Mouse (Mus musculus) B cell, adult 2 months (primary cell): ENCODE results near the gene Aurkb.
A peak's percentile ranks its signal among the peaks of the same experiment; 100 is the strongest.
"Not testable (repeated sequence)": the region's sequence is repeated elsewhere in the genome, so short reads cannot be mapped to it uniquely, and the experiment has no call there.

ENCODE experiments used
- DNase-seq, 2 experiments: peaks; one replicate each; pipeline ENCODE4 v3.0.0; 2022

Gene Aurkb

GRCm38 (mm10) chr11:69045531-69046394 lies at the start of gene Aurkb:
TSS of gene Aurkb (plus strand) at chr11:69045647.
- peak; percentile 85 for DNase-seq

- no peak for DNase-seq
Observed at GRCm38 (mm10) chr11:68997080-68997479, 48.4 kb upstream of the Aurkb start.

GRCm38 (mm10) chr11:69002782-69003181 lies 42.7 kb upstream of the Aurkb start:
- DNase-seq = not testable (repeated sequence)

GRCm38 (mm10) chr11:69003592-69003991 lies 41.9 kb upstream of the Aurkb start:
- DNase-seq = no peak

- no peak for DNase-seq
Observed at GRCm38 (mm10) chr11:69005193-69005592, 40.3 kb upstream of the Aurkb start.

- not testable (repeated sequence) for DNase-seq
Observed at GRCm38 (mm10) chr11:69006575-69006974, 38.9 kb upstream of the Aurkb start.

- peak; percentile 97 for DNase-seq
Observed at GRCm38 (mm10) chr11:69008182-69009121, 37.0 kb upstream of the Aurkb start, which contains the start of gene Pfas. TSS of gene Pfas (minus strand) at chr11:69008460.

GRCm38 (mm10) chr11:69009508-69009907 lies 35.9 kb upstream of the Aurkb start:
- no peak for DNase-seq

- no peak for DNase-seq
Observed at GRCm38 (mm10) chr11:69010400-69011323, 34.8 kb upstream of the Aurkb start.

- not testable (repeated sequence) for DNase-seq
Observed at GRCm38 (mm10) chr11:69011445-69011844, 34.0 kb upstream of the Aurkb start.

- peak; percentile 86 to 89 for DNase-seq
Observed at GRCm38 (mm10) chr11:69012071-69012601, 33.3 kb upstream of the Aurkb start.

- DNase-seq = peak; percentile 92 to 94
Observed at GRCm38 (mm10) chr11:69015644-69016441, 29.6 kb upstream of the Aurkb start, which contains the start of gene Ctc1. TSS of gene Ctc1 (plus strand) at chr11:69015911.

GRCm38 (mm10) chr11:69016755-69017154 lies 28.7 kb upstream of the Aurkb start:
- no peak for DNase-seq

GRCm38 (mm10) chr11:69020691-69021090 lies 24.8 kb upstream of the Aurkb start:
- no peak for DNase-seq

- no peak for DNase-seq
Observed at GRCm38 (mm10) chr11:69026562-69026961, 18.9 kb upstream of the Aurkb start.

- DNase-seq = peak in 1 of 2 experiments; percentile 16
Observed at GRCm38 (mm10) chr11:69028805-69029204, 16.6 kb upstream of the Aurkb start.

GRCm38 (mm10) chr11:69033552-69033951 lies 11.9 kb upstream of the Aurkb start:
- DNase-seq = no peak

GRCm38 (mm10) chr11:69034585-69034984 lies 10.9 kb upstream of the Aurkb start:
- DNase-seq = no peak

GRCm38 (mm10) chr11:69035411-69035810 lies 10.0 kb upstream of the Aurkb start:
- DNase-seq = no peak

GRCm38 (mm10) chr11:69035849-69036248 lies 9.6 kb upstream of the Aurkb start:
- peak; percentile 75 to 76 for DNase-seq
